Mouse (Mus musculus): ENCODE results near the gene Mtx1. TPM values are rescaled to one million over a fixed set of nuclear protein-coding genes. Genes with fewer than 3 reads are reported as not detected.

Mtx1 gene
- polyA plus RNA-seq (2015; fragmentation: Nextera tagmentation; extraction: Ambion mirVana): 158 and 165 TPM in 2 replicates

DNA sequence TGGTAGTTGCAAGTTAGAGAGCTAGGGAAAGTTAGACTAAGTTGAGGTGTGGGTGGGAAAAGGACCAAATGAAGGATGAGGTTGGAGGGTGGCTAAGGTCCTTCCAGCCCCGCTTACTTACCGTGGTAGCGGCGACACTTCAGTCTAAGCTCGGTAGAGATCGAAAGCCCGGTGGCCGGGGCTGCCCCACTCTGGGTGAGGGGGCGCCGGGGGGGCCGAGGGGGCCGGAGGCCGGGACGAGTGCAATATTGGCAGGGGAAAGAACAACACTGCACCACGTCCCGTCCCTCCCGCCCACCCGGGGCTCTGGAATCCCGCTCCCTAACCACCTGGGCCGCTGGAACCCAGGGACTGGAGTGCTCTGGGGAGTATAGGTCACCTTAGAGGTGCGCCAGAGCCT is at the start of gene Mtx1:
Gene Mtx1, minus strand, starts transcription at position 189 of the 400 bp plus-strand sequence.
- peaks cover 19% of the 10 kb centered on the region for H3K36me3 ChIP-seq
- H3K4me2 ChIP-seq (replicated peaks): peak within 1 kb of the TSS; percentile 83
- peak within 1 kb of the TSS; percentile 85 for H3K9ac ChIP-seq (replicated peaks)
- peaks cover 70% of the 10 kb centered on the region for H3K4me1 ChIP-seq (replicated peaks)
- 2% methylated on average over 21 of the region's 21 CpGs for WGBS
- ATAC-seq: no peak
- peak within 1 kb of the TSS; percentile 97 for H3K27ac ChIP-seq
- H3K4me3 ChIP-seq (replicated peaks): peak within 1 kb of the TSS; percentile 68
- no peaks in the 10 kb centered on the region for H3K27me3 ChIP-seq
- H3K9me3 ChIP-seq: no peaks in the 10 kb centered on the region

DNA sequence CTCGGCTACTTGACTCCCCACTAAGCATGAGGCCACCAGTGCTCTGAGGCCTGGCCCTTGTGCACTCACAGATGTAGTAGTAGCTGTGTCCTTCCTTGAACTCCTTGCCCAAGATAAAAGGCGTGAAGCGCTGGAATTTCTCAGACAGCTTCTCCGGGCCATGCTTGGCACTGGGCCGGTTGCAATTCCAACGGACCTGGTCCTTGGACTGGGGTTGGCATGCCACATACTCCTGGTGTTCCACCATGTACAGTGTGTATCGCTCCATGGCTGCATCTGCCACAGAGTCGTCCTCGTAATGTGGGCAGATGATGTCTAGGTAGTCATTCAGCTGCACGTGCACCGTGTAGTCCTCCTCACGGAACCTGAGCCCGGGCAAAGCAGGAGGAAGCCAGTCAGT is 49.2 kb upstream of the Mtx1 start:
- Histone ChIP-seq H3K4me2 (replicated peaks) (no peak overlapping the region), H3K9ac (replicated peaks) (no peak overlapping the region), H3K27me3 (peaks cover 47% of the 10 kb centered on the region), H3K4me1 (replicated peaks) (peaks cover 23% of the 10 kb centered on the region), H3K9me3 (no peaks in the 10 kb centered on the region), H3K4me3 (replicated peaks) (no peak overlapping the region), H3K36me3 (no peaks in the 10 kb centered on the region), H3K27ac (no peak overlapping the region)
- WGBS: 91% methylated on average over 13 of the region's 13 CpGs
- ATAC-seq: no peak

DNA sequence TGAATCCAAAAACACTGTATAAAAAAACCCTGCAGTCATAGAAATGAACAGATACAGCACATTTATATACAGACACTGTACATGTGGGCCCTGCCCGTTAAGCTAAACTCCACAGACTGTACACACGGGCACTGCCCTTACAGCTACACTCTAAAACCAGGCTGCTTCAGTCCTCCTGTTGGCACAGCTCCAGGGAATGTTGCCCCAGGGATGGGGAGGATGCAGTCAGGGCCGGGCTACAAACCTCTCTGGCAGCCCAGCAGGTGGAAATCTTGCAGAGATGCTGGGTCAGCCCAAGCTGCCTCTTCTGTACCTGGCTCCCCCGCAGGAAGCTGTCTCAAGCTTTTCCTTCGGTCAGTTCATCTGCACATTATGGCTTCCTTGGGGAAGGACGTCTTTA is 44.9 kb upstream of the Mtx1 start:
- Histone ChIP-seq H3K9ac (replicated peaks) (no peak overlapping the region), H3K27me3 (peaks cover 7% of the 10 kb centered on the region), H3K4me3 (replicated peaks) (no peak overlapping the region), H3K27ac (no peak overlapping the region), H3K9me3 (no peaks in the 10 kb centered on the region), H3K4me1 (replicated peaks) (peaks cover 34% of the 10 kb centered on the region), H3K36me3 (no peaks in the 10 kb centered on the region), H3K4me2 (replicated peaks) (no peak overlapping the region)
- ATAC-seq: no peak
- 63% methylated on average over 6 of the region's 6 CpGs for WGBS

DNA sequence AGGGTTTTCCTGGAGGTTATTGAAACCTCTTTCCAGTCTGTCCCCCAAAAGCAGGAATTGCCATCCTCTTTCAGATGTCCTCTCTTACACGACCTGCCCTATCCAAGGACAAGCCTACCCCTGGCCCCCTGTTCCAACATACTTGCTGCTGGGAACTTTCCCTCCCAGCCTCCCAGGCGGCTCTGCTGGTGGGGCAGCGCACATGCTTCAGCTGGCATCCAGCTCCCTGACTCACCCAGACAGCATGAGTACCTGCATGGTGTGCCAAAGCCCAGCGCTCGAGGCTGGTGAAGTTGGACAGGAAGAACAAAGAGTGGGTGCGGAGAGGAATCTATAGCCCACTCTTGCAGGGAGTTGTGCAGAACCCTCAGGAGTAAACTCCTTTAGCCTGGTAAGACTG is 44.0 kb upstream of the Mtx1 start:
- WGBS: 70% methylated on average over 6 of the region's 6 CpGs
- Histone ChIP-seq H3K36me3 (no peaks in the 10 kb centered on the region), H3K4me3 (replicated peaks) (peak overlapping the region; percentile 52), H3K9me3 (no peaks in the 10 kb centered on the region), H3K27ac (peak overlapping the region; percentile 63; the same call in 1 of the 2 replicates), H3K27me3 (no peaks in the 10 kb centered on the region), H3K9ac (replicated peaks) (peak overlapping the region; percentile 78; the same call in 1 of the 2 replicates), H3K4me1 (replicated peaks) (peaks cover 38% of the 10 kb centered on the region), H3K4me2 (replicated peaks) (peak overlapping the region; percentile 74)
- no peak for ATAC-seq

DNA sequence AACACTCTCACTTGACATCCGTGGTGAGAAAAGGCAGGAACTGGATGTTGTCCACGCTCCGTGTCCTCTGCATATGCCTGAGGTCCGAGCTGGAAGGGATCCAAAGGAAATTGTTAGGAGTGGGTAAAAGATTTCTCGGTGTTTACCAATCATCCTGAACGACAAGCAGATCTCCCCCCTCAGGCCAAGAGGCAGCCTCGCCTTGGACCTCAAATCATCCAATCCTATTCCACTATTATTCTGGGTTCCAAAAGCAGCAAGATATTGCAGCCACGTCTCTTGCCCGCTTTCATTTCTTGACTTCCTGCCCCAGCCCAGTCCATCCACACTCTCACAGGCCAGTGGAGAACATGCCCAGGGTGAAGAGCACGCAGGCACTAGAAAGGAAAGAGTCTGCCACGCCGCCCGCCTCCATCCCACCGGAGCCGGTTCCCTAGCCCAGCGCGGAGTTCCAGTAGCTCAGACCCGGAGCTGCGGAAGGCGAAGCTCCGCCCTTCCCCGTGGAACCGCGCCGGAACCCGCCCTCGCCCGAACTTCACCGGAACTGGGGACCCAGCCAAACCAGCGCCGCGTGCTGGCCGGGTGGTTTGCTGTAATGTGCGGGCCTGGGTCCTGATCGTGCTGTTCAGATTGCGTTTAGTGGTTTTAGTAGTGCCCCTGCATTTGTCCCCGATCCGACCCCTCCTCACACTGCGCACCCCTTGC is 43.3 kb upstream of the Mtx1 start, which contains the start of gene Slc50a1:
Gene Slc50a1, minus strand, starts transcription at position 520 of the 705 bp plus-strand sequence.
- Histone ChIP-seq H3K9ac (replicated peaks) (peak within 1 kb of the TSS; percentile 78), H3K27ac (peak within 1 kb of the TSS; percentile 63), H3K27me3 (no peaks in the 10 kb centered on the region), H3K4me3 (replicated peaks) (peak within 1 kb of the TSS; percentile 52), H3K4me2 (replicated peaks) (peak within 1 kb of the TSS; percentile 74), H3K9me3 (no peaks in the 10 kb centered on the region), H3K36me3 (no peaks in the 10 kb centered on the region), H3K4me1 (replicated peaks) (peaks cover 40% of the 10 kb centered on the region)
- peak; percentile 62 for ATAC-seq
- 4% methylated on average over 39 of the region's 39 CpGs for WGBS

DNA sequence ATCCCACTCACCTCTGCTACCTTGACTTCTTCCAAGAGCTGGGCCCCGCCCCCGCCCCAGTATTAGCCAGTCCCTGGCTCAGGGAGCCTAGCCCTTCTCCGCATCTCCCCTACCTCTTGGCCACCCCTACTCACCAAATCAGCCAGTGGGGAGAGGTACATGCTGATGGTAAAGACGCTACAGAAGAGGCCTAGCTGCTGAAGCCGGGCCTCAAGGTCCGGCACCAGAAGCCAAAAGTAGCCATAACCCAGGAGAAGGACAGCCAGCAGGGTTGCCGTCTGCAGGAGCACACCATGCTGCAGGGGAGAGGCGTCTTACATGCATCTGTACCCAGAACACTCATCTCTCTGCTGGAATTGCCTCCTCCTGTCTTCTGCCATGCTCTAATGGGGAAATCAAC is 42.0 kb upstream of the Mtx1 start:
- no peak overlapping the region for H3K9ac ChIP-seq (replicated peaks)
- no peak for ATAC-seq
- no peaks in the 10 kb centered on the region for H3K27me3 ChIP-seq
- no peaks in the 10 kb centered on the region for H3K36me3 ChIP-seq
- 0 out of 2 replicates have a peak overlapping the region, but pooled peaks have one; percentile 11 for H3K4me2 ChIP-seq (replicated peaks)
- H3K27ac ChIP-seq: no peak overlapping the region
- no peak overlapping the region for H3K4me3 ChIP-seq (replicated peaks)
- peaks cover 40% of the 10 kb centered on the region for H3K4me1 ChIP-seq (replicated peaks)
- 46% methylated on average over 8 of the region's 8 CpGs for WGBS
- no peaks in the 10 kb centered on the region for H3K9me3 ChIP-seq

DNA sequence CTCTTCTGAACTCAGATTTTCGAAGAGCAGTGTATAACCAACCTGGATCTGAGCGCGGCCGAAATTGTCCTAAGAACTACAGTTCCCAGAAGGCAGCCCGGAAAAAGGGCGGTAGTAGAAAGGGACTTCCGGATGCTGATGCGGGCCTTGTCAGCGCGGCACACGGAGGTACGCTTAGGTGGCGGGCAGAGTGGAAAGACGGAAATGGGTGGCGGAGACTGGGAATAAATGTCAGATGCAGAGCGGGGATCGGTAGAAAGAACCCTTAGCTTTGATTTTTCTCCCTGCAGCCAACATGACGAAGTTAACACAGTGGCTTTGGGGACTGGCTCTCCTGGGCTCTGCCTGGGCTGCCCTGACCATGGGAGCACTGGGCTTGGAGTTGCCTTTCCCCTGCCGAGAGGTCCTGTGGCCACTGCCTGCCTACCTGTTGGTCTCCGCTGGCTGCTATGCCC is 39.6 kb upstream of the Mtx1 start:
- Histone ChIP-seq H3K36me3 (no peaks in the 10 kb centered on the region), H3K9ac (replicated peaks) (peak overlapping the region; percentile 84), H3K4me3 (replicated peaks) (peak overlapping the region; percentile 64), H3K4me1 (replicated peaks) (peaks cover 40% of the 10 kb centered on the region), H3K4me2 (replicated peaks) (peak overlapping the region; percentile 82), H3K27ac (peak overlapping the region; percentile 76), H3K27me3 (no peaks in the 10 kb centered on the region), H3K9me3 (no peaks in the 10 kb centered on the region)
- peak; percentile 93 for ATAC-seq
- under 1% methylated on average over 20 of the region's 20 CpGs for WGBS

DNA sequence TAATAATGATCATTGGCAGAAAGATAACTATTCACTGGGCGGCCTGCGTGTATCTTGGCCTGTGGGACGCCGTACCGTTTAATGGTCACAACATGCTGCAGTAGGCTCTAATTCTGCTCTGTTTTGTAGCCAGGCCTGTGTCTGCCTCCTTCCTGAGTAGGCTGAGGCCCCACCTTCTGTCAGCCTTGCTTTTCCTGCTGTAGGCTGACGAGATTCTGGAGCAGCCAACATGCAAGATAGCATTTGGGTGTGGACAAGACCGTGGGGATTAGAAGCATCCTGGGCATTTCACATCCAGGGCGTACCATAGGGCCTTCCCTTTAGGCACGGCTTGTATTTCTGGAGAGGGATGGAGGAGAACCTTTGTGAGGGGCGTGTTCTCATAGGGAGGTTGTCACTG is 35.5 kb upstream of the Mtx1 start:
- Histone ChIP-seq H3K9me3 (no peaks in the 10 kb centered on the region), H3K9ac (replicated peaks) (no peak overlapping the region), H3K27me3 (peaks cover 3% of the 10 kb centered on the region; the same call in 1 of the 2 replicates), H3K36me3 (no peaks in the 10 kb centered on the region), H3K4me2 (replicated peaks) (no peak overlapping the region), H3K4me1 (replicated peaks) (peaks cover 12% of the 10 kb centered on the region), H3K27ac (no peak overlapping the region), H3K4me3 (replicated peaks) (no peak overlapping the region)
- no peak for ATAC-seq
- WGBS: 78% methylated on average over 10 of the region's 10 CpGs

DNA sequence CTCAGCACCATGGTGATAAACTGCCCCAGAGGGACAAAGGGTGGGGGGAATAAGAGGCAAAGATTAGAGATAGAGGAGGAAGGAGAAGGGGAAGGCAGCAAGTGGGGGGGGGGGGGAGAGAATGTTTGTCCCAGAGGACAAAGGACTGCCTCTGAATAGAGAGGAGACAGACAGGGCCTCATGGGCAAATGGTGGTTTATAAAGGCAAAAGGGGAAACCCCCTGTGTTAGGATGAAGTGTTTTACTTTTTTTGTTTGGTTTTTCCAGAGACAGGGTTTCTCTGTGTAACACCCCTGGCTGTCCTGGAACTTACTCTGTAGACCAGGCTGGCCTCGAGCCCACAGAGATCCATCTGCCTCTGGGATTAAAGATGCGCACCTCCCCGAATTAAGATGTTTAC is 33.3 kb upstream of the Mtx1 start:
- H3K9me3 ChIP-seq: no peaks in the 10 kb centered on the region
- no peak overlapping the region for H3K9ac ChIP-seq (replicated peaks)
- H3K4me1 ChIP-seq (replicated peaks): no peaks in the 10 kb centered on the region
- no peak overlapping the region for H3K4me2 ChIP-seq (replicated peaks)
- no peak overlapping the region for H3K4me3 ChIP-seq (replicated peaks)
- H3K36me3 ChIP-seq: no peaks in the 10 kb centered on the region
- WGBS: 47% methylated on average over 3 of the region's 3 CpGs
- no peak overlapping the region for H3K27ac ChIP-seq
- peaks cover 3% of the 10 kb centered on the region; the same call in 1 of the 2 replicates for H3K27me3 ChIP-seq
- no peak for ATAC-seq

DNA sequence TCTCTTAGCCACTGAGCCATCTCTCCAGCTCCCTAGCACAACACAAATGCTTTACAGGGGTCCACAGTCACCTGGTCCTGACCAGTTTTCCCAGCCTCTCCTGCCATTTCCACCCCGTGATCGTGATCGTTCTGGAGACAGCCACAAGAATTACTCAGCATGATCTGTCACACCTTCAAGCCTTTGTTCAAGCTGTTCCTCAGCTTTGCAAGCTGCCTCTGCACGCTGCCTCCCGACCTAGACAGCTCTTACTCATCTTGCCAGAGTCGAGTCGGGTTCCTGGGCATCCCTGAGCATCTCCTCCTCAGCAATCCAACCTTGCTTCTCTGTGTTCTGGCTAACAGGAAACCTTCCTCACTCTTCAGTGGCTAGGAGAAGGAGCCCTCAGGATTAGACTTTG is 32.2 kb upstream of the Mtx1 start, which contains the start of gene Dpm3:
Gene Dpm3, plus strand, starts transcription at position 283 of the 400 bp plus-strand sequence.
- H3K4me1 ChIP-seq (replicated peaks): no peaks in the 10 kb centered on the region
- no peaks in the 10 kb centered on the region for H3K36me3 ChIP-seq
- no peak within 1 kb of the TSS for H3K4me3 ChIP-seq (replicated peaks)
- 66% methylated on average over 7 of the region's 7 CpGs for WGBS
- peaks cover 3% of the 10 kb centered on the region; the same call in 1 of the 2 replicates for H3K27me3 ChIP-seq
- no peak within 1 kb of the TSS for H3K4me2 ChIP-seq (replicated peaks)
- ATAC-seq: no peak
- H3K9me3 ChIP-seq: no peaks in the 10 kb centered on the region
- H3K9ac ChIP-seq (replicated peaks): no peak within 1 kb of the TSS
- H3K27ac ChIP-seq: no peak within 1 kb of the TSS

DNA sequence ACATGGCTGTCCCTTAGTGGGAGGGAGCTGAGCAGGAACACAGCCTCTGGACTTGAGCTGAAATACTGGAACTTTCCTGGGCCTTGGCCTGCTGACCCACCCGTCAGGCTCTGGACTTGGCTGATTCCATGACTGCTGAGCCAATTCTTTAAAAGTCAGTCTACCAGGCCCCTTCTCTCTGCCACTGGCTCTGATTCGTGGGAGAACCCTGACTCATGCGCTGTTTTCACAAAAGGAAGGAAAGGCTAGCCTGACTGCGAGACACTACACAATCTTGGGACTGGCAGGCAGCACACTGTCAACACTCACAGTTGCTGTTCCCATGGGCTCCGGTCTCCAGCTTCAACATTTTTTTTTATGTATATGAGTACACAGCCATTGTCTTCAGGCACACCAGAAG is 29.3 kb upstream of the Mtx1 start:
- WGBS: 82% methylated on average over 5 of the region's 5 CpGs

DNA sequence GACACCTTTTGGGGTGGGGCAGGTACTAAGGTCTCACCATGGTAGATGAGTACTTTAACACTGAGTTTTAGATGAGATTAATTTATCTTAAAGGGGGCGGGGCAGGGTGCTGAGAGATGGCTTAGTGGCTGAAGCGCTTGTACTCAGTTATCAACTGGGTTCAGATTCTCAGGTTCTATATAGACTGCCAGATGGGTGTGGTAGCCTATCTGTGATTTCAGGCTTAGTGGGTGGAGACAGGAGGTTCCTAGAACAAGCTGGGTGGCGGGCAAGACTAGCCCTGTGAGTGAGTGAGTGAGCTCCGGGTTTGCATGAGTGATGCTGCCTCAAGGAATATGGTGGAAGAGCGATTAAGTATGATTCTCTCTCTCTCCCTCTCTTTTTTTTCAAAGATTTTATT is 28.1 kb upstream of the Mtx1 start:
- no peaks in the 10 kb centered on the region for H3K9me3 ChIP-seq
- WGBS: 92% methylated on average over 5 of the region's 5 CpGs
- peaks cover 6% of the 10 kb centered on the region; the same call in 1 of the 2 replicates for H3K27me3 ChIP-seq
- no peak overlapping the region for H3K4me3 ChIP-seq (replicated peaks)
- no peak for ATAC-seq
- H3K4me2 ChIP-seq (replicated peaks): no peak overlapping the region
- no peak overlapping the region for H3K27ac ChIP-seq
- H3K4me1 ChIP-seq (replicated peaks): peaks cover 8% of the 10 kb centered on the region
- no peak overlapping the region for H3K9ac ChIP-seq (replicated peaks)
- no peaks in the 10 kb centered on the region for H3K36me3 ChIP-seq

More for the DNA sequence above, 29.3 kb upstream of the Mtx1 start:
- H3K4me2 ChIP-seq (replicated peaks): no peak overlapping the region
- peaks cover 6% of the 10 kb centered on the region; the same call in 1 of the 2 replicates for H3K27me3 ChIP-seq
- no peak overlapping the region for H3K4me3 ChIP-seq (replicated peaks)
- no peak overlapping the region for H3K27ac ChIP-seq
- H3K9ac ChIP-seq (replicated peaks): no peak overlapping the region
- no peaks in the 10 kb centered on the region for H3K9me3 ChIP-seq
- peaks cover 6% of the 10 kb centered on the region for H3K4me1 ChIP-seq (replicated peaks)
- no peaks in the 10 kb centered on the region for H3K36me3 ChIP-seq
- ATAC-seq: no peak

All from midbrain, embryonic 13.5 days (tissue).